Mouse (Mus musculus) fat pad, adult 2 months (tissue): ENCODE data around the gene 3110040M04Rik.
A peak's percentile ranks its signal among the peaks of the same experiment; 100 is the strongest.
"Not testable (repeated sequence)": the region's sequence is repeated elsewhere in the genome, so short reads cannot be mapped to it uniquely, and the experiment has no call there.

Experiments used
- DNase-seq: peaks from one replicate; pipeline ENCODE4 v3.0.0-alpha.2; 2011; ENCODE audit warnings: low read depth, low spot score; ENCODE audit errors: extremely low read depth

Gene 3110040M04Rik

GRCm38 (mm10) chr1:151203818-151204217, at the start of gene 3110040M04Rik:
Gene 3110040M04Rik, plus strand, starts transcription at chr1:151204121.
- not testable (repeated sequence) for DNase-seq

DNA sequence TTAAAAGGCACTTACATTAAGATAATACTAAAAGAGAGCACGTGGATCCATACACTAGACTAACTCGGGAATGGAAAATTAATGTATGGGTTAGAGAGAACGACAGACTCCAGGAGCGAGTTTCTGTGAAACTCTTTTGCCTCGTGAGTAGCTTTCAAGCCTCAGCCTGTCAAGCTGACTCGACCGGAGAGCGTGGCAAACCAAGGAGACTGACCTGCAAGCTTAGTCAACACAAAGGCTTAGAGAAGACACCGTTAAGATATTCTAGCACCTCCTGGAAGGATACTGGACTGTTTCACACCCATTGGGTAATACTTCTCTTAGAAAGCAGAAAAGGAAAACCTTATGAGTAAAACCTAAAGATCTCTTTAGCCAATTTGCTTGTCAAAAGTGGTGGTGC, 49.8 kb upstream of the 3110040M04Rik start:
- DNase-seq = not testable (repeated sequence)

DNA sequence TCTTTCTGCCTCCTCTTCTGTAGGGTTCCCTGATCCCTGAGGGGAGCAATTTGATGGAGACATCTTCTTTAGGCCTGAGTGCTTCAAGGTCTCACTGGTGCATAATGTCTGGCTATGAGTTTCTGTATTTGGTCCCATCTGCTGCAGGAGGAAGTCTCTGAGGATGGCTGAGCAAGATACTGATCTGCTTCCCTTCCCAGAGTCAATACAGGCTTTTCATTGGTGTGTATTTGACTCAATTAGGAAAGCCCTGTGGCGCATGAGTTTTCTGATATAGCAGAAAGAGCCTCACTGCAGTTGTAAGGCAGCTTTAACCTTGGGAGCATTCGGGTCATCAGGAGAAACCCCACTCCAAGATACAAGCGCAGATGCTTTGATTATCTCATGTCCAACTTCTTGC, 47.8 kb upstream of the 3110040M04Rik start:
- no peak for DNase-seq

- DNase-seq = no peak
These were observed 46.9 kb upstream of the 3110040M04Rik start for GRCm38 (mm10) chr1:151156777-151157632.

GRCm38 (mm10) chr1:151157963-151158856, 45.7 kb upstream of the 3110040M04Rik start:
- DNase-seq = no peak

DNA sequence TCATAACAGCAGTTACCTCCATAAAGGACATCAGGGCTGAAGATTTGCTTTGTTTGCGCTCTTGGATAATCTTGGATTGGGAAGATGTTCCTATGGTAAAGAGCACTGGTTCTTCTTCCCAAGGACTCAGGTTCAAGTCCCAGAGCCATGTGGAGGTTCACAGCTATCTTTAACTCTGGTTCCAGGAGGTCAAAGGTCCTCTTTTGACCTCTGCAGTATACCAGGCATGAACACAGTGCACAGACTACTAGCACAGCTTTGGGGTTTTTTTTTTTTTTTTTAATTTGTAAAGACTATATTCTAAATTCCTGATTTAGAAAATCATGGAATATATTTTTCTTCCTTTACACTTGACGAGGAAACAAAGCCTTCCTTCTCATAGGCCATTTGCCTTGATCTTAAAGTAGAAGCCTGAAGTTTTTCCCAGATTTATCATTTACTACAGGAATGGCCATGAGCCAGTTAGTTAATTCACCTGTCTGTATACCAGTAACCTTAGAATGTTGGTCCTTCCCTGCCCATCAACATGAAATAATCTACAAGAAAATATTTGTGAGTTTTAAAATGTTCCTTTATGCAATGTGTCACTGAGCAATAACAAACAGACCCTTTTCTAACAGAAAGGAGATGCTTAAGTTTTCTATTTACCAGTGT, 44.9 kb upstream of the 3110040M04Rik start:
- no peak for DNase-seq

- no peak for DNase-seq
These were observed 37.9 kb upstream of the 3110040M04Rik start for GRCm38 (mm10) chr1:151166031-151166430.

DNA sequence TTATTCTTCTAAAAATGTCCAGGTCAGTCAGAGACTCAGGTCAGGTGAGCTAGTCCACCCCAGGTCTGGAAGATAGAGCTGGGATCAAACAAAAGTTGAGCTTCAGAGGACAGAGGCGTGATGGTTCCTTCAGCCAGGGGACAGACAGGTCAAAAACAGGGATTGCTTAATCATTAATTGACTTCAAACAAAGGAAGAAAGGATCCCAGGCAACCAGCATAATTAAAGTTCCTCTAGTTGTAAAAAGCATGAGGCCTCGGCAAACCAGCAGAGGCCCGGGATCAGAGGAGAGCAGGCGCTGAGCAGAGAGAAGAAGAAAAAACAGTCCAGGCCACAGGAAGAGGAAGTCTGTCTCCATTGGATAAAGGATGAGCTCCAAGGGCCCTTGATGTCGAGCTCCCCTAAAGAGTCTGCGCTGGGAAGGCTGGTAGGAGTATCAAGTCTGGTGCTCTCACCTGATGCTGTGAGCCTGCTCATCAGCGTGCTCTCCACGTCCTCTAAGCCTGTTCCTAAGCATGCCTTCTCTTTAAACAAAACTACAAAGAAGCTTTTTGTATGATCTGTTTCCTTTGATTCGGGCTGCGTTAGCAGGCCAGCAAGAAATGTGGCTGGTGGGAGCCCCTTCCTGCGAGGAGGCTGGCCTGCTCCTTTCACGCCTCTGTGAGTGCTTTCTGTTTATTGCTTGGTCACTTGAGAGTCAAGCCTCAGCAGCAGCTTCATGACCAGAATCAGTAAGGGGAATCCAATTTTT, 36.4 kb upstream of the 3110040M04Rik start:
- no peak for DNase-seq

GRCm38 (mm10) chr1:151168637-151169036, 35.3 kb upstream of the 3110040M04Rik start:
- DNase-seq = no peak

- no peak for DNase-seq
These were observed 32.1 kb upstream of the 3110040M04Rik start for GRCm38 (mm10) chr1:151171572-151172461.

DNA sequence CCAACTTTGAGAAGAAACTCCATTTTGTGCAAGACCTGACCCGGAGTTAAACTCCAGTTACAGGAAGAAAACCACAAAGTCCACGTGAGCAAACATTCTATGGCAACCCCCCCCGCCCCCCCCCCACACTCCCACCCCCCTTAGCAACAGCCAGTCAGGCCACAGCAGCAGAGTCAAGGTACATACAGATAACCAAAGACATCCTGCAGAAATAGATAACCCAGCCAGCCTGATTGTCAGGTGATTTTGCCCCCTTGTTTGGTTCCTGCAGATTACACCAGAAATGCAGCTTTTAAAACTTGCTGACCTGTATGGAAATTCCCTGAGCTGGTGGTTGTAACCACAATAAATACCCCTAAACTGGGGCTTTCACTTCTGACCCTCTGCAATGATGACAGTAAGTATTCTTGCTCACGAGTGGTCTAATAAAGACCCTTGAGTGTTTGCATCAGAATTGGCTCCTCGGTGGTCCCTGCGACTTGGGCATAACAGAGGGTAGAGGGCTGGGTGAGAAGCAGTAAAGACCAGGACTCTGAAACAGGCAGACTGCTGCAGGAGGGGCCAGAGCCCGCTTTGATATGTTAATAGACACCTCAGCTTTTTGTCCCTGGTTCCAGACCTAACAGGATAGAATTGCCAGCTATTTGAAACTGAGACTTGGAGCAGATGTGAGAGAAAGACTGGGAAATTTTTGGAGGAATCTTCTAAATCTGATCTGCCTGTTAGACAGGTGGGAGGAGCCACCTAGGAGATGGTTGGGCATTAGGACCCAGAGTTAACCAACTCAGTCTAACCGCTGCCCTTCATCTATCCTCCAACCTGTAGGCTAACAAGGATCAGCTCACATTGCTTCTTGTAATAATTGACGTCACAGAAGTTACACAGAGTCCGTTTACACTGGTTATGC, 26.6 kb upstream of the 3110040M04Rik start:
- peak; percentile 43 for DNase-seq

- DNase-seq = no peak
These were observed 26.0 kb upstream of the 3110040M04Rik start for GRCm38 (mm10) chr1:151177937-151178271.

DNA sequence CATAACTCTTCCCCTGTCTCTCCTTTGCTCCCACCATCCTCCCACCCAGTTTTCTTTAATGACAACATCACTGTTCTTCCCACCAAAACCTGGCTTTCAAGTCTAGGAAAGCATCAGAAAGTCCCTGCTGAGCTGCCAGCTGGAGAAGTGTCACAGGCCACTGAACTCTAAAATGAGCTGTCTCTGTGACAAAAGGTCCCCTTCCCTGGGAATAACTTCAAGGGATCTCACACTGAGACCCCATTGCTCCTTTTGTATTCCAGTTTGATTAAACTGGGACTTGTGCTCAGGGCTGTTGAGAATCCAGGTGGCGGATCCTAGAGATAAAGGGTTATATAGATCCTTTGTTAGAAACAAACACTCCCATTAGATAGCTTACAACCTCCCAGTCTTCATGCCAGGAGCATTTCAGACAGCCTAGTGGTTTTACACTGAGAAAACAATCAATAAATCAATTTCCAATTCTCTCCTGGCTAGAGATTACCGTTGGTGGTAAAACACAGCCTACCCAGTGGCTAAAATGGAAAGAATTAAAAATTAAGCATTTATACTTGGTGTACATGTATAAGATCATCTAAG, 25.3 kb upstream of the 3110040M04Rik start:
- no peak for DNase-seq

DNA sequence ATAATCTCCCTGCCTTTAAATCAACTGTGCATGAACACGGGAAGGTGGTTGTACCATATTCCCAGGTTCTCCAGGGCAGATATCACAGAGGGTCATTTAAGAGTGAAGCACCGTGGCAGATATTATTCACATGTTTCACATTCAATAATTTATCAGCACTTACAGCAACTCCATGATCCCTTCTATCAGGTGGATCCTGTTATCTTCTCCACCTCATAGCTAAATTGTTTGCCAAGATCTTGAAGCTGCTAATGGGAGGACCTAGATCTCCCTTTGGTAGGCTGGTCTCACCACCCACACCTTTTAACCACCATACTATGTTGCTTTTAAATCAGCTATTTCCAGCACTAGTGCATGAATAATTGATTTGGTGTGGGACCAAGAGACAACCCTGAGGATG, 23.8 kb upstream of the 3110040M04Rik start:
- DNase-seq = no peak

GRCm38 (mm10) chr1:151182266-151182665, 21.7 kb upstream of the 3110040M04Rik start, which contains the start of gene Gm47985:
Gene Gm47985, plus strand, starts transcription at chr1:151182537.
- not testable (repeated sequence) for DNase-seq

DNA sequence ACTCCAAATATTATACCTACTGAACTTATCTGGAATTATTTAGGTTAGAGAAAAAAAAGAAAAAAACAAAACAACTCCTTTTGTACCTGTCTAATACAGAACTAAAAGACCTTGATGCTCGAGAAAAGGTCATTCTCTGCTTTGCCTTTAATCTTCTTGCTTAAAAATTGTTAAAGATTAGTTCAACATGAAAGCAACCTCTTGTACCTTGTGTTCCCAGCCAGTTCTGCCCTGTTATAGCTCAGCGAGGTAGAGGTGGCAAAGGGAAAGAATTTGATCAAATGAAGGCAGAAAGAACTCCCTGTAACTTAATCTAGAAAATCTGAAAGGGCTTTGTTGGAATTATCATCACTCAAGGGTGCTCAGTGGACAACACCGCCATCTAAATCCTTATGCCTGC, 17.7 kb upstream of the 3110040M04Rik start:
- DNase-seq = not testable (repeated sequence)

DNA sequence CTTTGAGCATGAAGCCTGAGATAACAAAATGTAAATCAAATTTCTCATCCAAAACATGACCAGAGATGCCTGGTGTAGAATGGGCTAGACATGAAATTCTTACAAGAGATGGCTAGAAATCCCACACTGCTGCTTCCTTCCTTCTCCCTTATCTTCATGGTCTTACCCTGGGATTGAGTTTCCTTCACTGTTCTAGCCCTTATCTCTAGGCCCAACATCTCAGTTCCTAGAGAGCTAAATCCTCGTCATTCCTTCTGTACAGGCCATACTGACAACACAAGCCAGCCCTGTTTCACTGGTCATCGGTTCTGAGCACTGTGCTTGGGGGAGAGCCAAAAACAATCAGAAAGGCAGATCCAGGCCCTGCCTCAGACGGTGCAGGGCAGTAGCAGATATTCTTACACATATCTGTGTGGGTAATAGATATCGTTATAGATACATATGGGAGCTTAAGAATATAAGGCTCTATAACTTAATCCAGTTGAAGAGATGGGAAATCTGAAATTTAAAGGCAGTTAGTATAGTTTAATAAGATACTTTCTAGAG, 17.0 kb upstream of the 3110040M04Rik start:
- not testable (repeated sequence) for DNase-seq

DNA sequence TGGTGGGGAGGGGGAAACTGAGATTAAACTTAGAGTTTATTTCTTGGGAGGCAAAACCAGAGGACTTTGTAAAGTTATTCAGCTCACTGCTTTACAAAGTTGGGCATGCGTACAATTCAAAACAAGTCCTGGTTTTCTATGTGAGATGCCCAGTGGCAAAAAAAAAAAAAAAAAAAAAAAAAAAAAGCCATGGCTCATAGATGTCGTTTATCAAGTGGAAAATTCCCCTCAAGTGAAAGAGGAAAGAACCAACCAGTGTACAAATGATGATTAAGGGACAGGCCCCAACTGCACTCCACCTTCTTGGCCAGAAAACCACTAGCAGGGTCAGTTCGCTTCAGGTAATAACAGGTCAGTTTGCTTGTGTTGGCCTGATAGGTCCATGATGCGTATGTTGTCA, 15.5 kb upstream of the 3110040M04Rik start:
- DNase-seq = no peak
